Mouse (Mus musculus): ENCODE data around the gene Stx12. TPM values are rescaled to one million over a fixed set of nuclear protein-coding genes. Genes with fewer than 3 reads are reported as not detected.
"Not testable (repeated sequence)": the region's sequence is repeated elsewhere in the genome, so short reads cannot be mapped to it uniquely, and the experiment has no call there.

Stx12 gene
- total RNA-seq (2015; ENCODE audit: low replicate concordance) (44.3 and 52.0 TPM in 2 replicates), total RNA-seq (2017; ENCODE audit: low replicate concordance) (44.1 and 55.1 TPM in 2 replicates)

DNA sequence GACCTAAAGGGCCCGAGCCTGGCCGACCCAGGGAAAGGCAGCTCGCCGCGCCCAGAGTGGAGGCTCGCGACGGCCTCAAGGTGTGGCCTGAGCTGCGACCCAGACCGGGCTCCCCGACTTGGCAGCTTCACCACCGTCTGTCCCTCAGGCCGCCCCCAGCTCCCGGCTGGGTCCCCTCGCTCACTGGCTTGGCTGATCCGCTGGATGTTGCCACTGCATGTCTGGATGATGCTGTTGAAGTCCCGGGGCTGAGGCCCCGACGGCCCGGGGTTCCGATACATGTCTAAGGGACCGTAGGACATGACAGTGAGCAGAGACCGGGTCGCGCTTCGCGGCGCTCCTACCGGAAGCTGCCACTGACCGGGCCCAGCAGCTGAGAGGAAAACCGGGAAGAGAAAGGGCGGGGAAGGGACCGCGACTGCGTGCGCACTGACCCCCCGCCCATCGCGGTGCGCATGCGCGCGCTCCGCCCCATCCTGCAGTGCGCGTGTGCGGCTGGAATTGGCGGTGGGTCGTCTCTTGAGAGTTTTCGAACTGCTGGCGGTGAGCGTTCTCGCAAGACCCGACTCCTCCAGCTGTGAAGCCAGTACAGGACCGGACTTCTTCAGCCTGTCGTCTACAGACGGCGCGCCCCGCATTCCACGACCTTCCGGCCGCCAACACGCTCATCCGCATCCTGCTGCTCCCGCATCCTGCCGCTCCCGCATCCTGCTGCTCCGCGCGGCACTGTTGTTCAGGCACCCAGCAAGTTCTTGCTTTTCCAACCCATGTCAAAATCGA is at the start of gene Stx12:
TSS of gene Stx12 (minus strand) at position 446 of the 780 bp plus-strand sequence.
- ATAC-seq (replicated peaks; ENCODE audit: low FRiP score, poor library complexity, severe bottlenecking): peak; percentile 94

DNA sequence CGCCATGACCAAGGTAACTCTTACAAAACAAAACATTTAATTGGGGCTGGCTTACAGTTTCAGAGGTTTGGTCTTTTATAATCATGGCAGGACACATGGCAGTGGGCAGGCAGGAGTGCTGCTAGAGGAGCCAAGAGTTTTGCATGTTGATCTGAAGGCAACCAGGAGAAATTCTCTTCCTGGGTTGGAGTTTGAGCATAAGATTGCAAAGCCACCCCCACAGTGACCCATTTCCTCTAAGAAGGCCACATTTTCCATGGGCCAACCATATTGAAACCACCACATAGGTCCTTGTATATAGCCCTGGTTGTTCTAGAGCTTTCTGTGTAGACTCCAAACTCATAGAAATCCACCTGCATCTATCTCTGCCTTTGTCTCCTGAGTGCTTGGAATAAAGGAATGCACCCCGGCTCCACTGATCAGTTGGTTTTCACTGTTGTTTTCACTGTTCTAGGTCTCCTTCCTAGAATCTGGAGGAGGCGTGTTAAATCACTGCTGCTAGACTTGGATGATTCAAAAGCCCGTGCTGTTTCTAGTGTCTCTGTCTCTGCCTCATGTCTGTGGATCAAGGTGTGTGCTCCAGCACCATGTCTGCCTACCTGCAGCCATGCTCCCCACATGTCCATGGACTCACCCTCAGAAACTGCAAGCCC is 48.6 kb upstream of the Stx12 start:
- ATAC-seq (replicated peaks; ENCODE audit: low FRiP score, poor library complexity, severe bottlenecking): no peak

DNA sequence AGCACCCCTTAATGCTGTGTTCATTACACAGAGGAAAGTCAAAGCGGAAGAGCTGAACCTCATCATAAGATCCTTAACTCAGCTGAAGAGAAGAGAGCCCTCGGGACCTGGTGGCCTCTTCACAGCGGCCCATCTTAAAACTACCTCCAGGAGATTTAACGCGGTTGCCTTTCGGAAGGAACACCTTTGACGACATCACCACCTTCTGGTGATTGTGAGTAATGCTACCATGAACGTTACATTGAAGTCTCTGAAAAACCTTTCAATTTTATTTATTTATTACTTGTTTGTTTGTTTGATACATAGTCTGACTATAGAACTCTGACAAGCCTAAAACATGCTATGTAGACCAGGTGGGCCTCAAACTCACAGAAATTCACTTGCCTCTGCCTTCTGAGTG is 46.5 kb upstream of the Stx12 start:
- peak; percentile 57; the same call in 1 of the 2 replicates for ATAC-seq (replicated peaks; ENCODE audit: low FRiP score, poor library complexity, severe bottlenecking)

DNA sequence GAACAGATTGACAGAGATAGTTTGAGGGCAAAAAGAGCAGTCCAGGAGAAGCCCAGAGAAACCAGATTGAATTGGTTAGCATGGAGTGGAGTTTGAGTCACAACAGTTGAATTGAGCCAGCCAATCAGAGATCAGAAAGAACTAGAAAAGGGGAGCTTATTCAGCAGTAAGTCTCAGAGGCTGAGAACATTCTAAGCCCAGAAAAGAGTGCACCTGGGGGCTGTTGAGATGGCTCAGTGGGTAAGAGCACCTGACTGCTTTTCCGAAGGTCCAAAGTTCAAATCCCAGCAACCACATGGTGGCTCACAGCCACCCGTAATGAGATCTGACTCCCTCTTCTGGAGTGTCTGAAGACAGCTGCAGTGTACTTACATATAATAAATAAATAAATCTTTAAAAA is 42.2 kb upstream of the Stx12 start:
- ATAC-seq (replicated peaks; ENCODE audit: low FRiP score, poor library complexity, severe bottlenecking): not testable (repeated sequence)

DNA sequence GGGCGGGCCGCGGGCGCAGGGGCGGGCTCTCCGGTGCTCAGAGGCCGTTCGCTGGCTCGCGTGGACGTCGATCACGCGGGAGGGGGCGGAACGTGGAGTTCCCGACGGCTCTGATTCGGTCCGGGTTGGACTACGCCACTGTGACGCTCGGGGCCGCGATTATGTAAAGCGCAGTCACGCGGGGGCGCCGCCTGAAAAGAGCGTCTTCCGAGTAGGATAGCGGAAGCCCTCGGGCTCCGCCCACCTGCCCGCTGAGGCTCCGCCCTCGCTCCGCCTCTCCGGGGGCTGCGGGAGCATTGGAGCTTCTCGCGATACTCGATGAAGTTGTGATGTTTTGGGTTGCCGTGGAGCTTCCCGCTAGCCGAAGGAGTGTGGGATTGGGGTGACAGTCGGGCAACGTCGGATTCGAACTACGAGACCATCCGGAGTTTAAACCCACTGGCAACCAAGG is 38.3 kb upstream of the Stx12 start, which contains the start of gene Fam76a:
TSS of gene Fam76a (minus strand) at position 1 of the 451 bp plus-strand sequence.
- peak; percentile 91 for ATAC-seq (replicated peaks; ENCODE audit: low FRiP score, poor library complexity, severe bottlenecking)

DNA sequence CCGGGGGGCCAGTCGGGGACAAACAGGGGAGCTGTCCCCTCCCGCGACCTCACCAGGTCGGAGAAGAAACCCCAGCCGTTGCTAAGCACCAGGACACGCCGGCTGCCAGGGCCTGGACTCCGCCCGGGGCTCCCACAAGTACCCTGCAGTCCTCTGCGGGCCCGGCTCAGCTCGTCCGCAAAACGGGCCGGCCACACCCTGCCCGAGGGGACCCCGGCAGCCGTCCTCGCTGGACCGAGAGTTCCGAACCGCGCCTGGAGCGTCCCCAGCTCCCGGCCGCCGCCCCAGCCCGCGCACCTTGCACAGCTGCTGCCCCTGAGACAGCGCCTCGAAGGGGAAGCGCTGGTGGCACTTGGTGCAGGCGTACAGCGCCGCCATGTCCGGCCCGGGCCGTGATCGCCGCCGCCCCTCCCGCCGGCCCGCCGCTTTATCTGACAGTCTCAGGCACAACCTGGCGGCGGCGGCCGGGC is 37.8 kb upstream of the Stx12 start:
- peak; percentile 58 for ATAC-seq (replicated peaks; ENCODE audit: low FRiP score, poor library complexity, severe bottlenecking)

DNA sequence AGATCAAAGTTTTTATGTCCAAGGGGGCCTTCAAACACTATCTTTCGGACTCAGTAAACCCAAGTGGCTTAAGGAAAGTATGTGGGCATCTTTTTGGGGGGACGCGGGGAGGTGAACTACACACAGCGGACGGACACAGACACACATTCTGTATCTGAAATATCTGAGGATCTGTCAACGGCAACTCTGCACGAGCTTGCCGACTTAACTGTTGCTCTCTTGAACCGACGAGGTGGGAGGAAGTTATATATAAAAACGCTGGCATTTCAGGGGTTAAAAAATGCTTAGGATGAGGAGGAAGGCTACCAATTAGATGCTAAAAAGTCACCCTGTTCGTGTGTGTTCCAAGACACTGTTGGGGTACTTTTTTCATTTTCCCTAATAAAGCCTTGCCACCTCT is 37.2 kb upstream of the Stx12 start:
- no peak for ATAC-seq (replicated peaks; ENCODE audit: low FRiP score, poor library complexity, severe bottlenecking)

DNA sequence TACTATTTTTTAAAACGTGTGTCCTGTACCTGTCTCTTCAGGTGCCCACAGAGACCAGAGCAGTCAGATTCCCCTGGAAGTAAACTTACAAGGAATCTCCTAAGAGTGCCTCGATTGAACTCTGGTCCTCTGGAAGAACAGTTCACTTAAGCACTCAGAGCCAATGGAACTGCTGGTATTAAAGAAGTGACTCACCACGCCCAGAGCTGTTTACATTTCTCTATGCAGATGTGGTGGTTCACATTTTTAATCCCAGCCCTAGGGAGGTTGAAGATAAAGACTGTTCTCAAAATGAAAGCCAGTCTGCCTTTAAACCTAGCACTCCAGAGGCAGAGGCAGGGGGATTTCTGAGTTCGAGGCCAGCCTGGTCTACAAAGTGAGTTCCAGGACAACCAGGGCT is 35.9 kb upstream of the Stx12 start:
- no peak for ATAC-seq (replicated peaks; ENCODE audit: low FRiP score, poor library complexity, severe bottlenecking)

DNA sequence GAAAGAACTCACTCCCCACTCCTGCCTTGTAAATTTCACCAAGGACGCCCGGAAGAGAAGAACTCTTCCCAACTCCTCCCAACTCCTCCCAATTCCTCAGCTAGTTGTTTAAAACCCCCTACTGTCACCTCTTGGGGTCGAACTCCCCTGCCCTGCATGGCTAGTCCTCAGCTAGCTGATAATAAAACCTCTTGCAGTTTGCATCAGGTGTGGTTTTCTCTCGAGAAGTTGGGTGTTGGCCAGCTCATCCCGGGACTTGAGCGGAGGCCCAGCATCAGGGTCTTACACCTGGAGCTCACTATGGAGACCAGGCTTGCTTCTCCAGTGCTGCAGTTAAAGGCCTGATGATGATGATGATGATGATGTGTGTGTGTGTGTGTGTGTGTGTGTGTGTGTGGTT is 34.2 kb upstream of the Stx12 start:
- not testable (repeated sequence) for ATAC-seq (replicated peaks; ENCODE audit: low FRiP score, poor library complexity, severe bottlenecking)

DNA sequence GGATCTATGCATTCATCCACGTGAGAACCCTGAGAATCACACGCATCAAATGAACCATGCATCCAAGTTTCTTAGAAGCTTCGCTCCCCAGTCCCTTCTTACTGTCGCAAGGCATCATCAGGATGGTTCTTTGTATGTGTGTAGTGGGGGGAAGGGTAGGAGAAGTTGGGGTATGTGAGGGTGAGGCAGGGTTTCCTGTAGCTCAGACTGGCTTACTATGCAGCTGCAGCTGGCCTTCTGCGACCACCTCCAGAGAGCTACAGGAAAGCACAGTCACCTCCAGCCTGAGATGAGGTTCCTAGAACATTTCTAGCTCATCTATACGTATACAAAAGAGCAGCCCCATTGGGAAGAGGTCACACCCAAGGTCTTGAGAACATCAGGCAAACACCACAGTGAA is 27.8 kb upstream of the Stx12 start:
- no peak for ATAC-seq (replicated peaks; ENCODE audit: low FRiP score, poor library complexity, severe bottlenecking)

DNA sequence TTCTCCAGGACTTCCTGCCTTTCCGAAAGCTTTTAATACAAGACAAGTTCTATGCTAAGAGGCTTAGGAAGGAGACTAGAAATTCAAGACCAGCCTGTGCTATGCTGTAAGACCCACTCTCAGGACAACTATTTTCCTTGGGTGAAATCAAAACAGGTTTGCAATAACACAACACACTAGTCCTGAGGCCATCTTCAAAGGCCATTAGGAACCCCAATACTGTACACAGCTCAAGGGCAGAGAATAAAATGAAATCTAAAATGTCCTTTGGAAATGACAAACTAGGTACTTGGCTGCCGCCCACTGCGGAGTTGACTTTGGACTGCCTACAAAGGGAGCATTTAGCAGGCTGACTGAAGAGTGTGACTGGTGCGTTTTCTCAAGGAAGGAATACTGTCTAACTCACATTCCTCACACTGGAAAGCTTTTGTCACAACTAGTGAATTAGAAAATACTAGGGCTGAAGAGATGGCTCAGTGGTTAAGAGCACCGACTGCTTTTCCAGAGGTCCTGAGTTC is 21.6 kb upstream of the Stx12 start:
- no peak for ATAC-seq (replicated peaks; ENCODE audit: low FRiP score, poor library complexity, severe bottlenecking)

DNA sequence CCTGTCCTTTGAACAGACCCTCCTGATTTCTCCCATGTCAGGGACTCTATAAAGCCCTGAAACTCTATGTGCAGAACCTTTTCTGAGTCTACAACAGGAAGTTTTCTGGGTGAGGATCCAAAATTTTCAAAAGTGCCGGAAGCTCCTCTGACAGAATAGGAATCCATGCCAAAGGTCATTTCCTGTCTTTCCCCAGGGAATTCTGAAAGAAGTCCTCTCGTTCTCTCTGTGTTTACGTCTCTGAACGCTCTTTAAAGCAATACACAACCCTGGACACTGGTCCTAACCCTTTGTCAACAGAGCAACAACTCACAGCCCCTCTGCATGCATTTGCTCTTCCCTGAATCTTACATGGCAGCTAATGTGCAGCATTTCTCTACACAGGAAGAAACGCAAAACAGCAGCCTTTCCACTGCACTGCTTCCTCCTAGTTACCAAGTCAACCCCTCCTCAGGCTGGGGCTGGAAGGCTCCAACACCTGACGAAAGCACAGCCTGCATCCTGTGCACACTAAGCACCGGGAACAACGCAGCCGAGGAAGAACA is 20.5 kb upstream of the Stx12 start:
- ATAC-seq (replicated peaks; ENCODE audit: low FRiP score, poor library complexity, severe bottlenecking): no peak

DNA sequence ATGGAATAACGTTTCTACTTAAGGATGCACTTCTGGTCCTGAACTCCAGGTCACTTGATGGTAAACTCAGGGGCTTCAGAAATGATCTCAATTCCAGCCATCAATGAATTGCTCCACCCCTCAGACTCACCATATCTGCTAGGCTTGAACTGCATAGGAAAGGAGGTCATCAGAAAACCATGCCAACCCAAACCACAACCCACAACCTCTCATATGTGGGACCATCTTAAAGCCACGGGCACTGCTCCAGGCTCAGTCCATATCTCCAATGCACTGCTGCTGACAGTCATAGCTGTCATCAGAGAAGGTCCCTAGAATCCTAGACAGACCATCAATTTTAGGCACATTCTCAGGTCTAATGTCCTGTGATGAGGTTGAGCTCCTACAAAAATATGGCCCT is 19.8 kb upstream of the Stx12 start:
- no peak for ATAC-seq (replicated peaks; ENCODE audit: low FRiP score, poor library complexity, severe bottlenecking)

DNA sequence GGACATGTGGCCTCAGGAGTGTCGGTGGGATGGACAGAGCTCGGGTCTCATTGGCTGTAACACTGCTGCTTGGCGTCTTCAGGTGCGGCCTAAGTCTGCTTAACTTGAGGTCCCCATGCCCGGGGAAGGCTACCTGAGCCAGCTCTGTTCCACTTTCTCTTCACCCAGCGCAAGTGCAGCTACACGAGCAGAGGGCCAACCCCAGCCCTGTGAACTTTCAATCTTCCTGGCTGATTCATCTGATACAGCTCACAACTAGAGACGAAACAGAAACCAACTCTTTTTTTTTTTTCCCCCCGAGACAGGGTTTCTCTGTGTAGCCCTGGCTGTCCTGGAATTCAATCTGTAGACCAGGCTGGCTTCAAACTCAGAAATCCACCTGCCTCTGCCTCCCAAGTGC is 13.9 kb upstream of the Stx12 start:
- no peak for ATAC-seq (replicated peaks; ENCODE audit: low FRiP score, poor library complexity, severe bottlenecking)

DNA sequence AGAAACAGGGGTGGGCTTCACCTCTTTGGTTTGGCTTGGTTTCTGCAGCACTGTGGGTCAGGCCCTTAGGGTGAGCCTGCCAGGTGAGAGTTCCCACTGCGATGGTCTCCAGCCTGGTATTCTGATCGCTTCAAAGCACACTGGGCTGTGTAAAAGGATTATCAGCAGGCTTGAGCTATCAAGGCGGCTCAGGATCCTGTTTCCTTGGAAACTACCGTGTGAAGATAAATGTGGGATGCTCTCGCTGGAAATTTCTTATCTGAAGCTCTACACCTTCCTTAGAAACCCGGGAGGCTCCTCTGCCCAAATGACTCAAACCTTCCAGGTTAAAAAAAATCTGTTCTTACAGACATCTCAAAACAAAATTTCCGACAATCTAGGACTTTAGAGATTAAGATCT is 10.1 kb upstream of the Stx12 start:
- no peak for ATAC-seq (replicated peaks; ENCODE audit: low FRiP score, poor library complexity, severe bottlenecking)

DNA sequence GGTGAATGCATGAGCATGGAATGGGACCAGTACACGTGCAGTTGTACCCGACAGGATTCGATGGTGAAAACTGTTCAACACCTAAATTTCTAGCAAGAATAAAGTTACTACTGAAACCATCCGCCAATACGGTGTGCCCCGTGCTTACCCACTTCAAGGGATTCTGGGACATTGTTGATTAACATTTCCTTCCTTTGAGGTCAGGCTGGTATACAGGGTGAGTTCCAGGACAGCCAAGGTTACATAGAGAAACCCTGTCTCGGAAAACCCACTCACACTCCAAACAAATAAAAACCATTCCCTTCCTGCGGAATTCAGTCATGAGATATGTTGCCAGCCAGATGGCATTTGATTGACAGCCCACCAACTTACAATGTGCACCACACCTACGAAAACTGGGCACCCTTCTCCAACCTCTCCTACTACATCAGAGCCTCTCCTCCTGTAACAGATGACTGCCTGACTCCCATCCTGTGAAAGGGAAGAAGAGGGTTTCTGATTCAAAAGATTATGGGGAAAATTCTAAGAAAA is 600 bp upstream of the Stx12 start:
- no peak for ATAC-seq (replicated peaks; ENCODE audit: low FRiP score, poor library complexity, severe bottlenecking)

DNA sequence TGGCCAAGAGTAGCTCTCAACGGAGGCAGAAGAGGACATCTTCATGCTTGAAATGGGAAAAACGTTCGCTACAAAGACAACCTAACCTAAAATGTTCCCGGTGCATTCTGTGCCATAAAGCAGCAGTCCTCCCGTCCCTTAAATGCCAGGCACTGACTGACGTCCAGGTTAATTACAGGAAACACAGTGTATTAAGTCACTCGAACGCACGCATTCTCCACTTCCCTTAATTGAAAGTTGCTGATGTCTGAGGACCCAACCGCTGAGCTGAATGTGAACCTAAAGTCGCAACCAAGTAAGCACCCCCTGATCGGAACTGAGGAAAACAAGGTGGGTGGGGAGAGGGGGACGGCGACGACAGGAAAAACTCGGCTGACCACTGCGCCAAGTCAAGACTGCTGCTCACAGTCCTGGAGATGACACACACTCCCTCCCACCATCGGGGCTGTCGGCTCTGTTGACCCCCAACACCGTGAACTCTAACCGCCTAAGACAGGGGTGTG is 697 bp downstream of the Stx12 start:
- peak; percentile 43 for ATAC-seq (replicated peaks; ENCODE audit: low FRiP score, poor library complexity, severe bottlenecking)

DNA sequence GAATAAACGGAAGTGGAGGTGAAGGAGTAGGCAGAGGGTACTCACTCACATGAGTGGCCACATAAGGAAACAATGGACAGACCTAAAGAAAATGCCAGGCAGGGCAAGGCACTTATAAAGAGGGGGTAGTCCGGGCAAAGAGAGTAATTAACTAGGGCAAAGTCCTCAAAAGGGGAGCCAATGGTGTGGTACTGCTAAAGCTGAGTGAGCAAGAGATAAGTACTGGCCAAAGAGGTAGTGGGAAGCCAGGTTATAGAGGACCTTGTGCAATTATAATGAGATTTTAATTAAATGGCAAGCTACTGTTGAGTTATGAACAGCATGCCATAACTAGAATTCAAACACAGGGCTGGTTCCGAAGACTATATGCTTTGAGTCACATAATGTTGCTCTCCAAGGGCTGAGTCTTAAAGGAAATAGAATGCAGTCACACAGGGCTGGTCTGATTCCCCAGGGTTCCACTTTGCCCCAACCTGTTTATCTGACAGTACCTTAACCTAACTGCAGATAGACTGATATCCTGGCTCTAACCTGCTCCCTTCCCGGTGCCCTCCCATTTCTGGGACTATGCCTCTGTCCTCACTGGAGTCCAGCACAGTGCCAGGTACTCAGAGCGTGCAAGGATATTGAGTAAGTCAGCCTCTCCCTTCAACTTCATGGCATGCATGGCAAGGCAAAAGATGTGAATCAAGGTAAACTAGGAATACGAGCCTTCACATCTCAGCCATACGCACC is 9.8 kb downstream of the Stx12 start:
- no peak for ATAC-seq (replicated peaks; ENCODE audit: low FRiP score, poor library complexity, severe bottlenecking)

All from erythroid progenitor cell, adult 5-6 weeks (primary cell).